Mouse (Mus musculus) C2C12 (cell line): ENCODE results near the gene Kdm2a.

Experiments used
- CEBPB ChIP-seq: IDR thresholded peaks from one replicate; pipeline ENCODE4 v1.6.1; 2011; ENCODE audit warnings: low read depth, mild to moderate bottlenecking, control low read depth, moderate library complexity
- CTCF ChIP-seq: IDR thresholded peaks from one replicate; pipeline ENCODE4 v1.5.1; 2011; ENCODE audit not compliant: control insufficient read depth, insufficient read depth, insufficient read length
- MAX ChIP-seq: IDR thresholded peaks from one replicate; pipeline ENCODE4 v1.6.1; 2011; ENCODE audit warnings: mild to moderate bottlenecking, control low read depth
- USF1 ChIP-seq: IDR thresholded peaks from one replicate; pipeline ENCODE4 v1.6.1; 2011; ENCODE audit warnings: low read depth, mild to moderate bottlenecking, control low read depth, moderate library complexity

DNA sequence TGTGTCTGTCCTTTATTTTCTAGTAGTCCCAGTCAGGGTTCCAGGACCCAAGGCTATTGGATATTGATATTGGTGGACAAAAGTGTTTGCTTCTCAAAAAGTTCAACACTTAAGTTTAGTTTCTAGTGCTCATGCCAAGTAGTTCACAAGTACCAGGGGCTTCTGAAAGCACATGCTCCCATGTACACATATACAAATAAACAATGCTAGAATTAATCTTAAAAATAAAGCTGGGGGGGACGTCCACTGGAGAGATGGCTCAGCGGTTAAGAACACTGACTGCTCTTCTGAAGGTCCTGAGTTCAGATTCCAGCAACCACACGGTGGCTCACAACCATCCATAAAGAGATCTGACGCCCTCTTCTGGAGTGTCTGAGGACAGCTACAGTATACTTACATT is 13.1 kb downstream of the Kdm2a start:
- TF ChIP-seq CTCF (no peak), CEBPB (no peak), USF1 (no peak), MAX (no peak)
